Mouse (Mus musculus) heart, postnatal 25 days (tissue): ENCODE measurements around the gene Cacna1h. TPM values are rescaled to one million over a fixed set of nuclear protein-coding genes. Genes with fewer than 3 reads are reported as not detected.

Experiments used
- DNase-seq: peaks from one replicate; pipeline ENCODE4 v3.0.0; 2022; ENCODE audit warnings: low spot score
- intact Hi-C: fragments of 180-260 bp; cut with DNase I; formaldehyde crosslinking; loops from one replicate; pipeline ENCODE4 v1.15.1; 2025
- total RNA-seq, 2 experiments: library from RNA; stranded (reverse); gene quantifications; 2 replicates each; pipeline ENCODE4 v1.2.3; 2021

The Cacna1h gene
- total RNA-seq, 2 experiments from 2014 or later, result 6.9 to 7.3 TPM

- intact Hi-C loops, result no loop called here
Observed at GRCm38 (mm10) chr17:25450329-25450728, 16.7 kb upstream of the Cacna1h start.

GRCm38 (mm10) chr17:25447865-25448264 is 14.3 kb upstream of the Cacna1h start:
- DNase-seq, result no peak
- intact Hi-C loops, result no loop called here

More at GRCm38 (mm10) chr17:25450329-25450728, 16.7 kb upstream of the Cacna1h start:
- no peak for DNase-seq

- intact Hi-C loops, result no loop called here
- no peak for DNase-seq
Observed at GRCm38 (mm10) chr17:25445841-25446240, 12.3 kb upstream of the Cacna1h start.

DNA sequence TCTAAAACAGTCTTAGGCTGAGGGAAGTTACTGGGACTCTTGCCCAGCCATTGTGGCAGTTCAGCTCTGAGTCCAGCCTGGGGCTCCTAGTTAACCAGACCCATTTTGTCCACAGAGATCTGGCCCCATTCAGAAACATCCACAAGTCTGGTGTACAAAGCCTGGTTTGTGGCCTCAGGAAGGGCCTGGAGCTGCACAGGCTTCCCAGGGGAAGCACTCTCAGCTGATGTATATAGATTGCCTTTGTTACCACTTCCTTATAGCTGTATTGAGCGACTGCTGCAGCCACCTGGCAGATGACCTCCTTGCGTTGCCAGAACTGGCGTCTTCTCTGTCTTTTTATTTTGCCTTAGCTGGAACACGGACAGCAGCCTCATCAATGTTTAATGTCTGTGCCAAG is 11.5 kb upstream of the Cacna1h start:
- DNase-seq, result no peak
- intact Hi-C loops, result no loop called here

GRCm38 (mm10) chr17:25442889-25443288 is 9.3 kb upstream of the Cacna1h start:
- intact Hi-C loops, result no loop called here

GRCm38 (mm10) chr17:25441417-25441816 is 7.8 kb upstream of the Cacna1h start:
- DNase-seq, result no peak
- intact Hi-C loops, result no loop called here

More at GRCm38 (mm10) chr17:25442889-25443288, 9.3 kb upstream of the Cacna1h start:
- no peak for DNase-seq

- intact Hi-C loops, result no loop called here
- no peak for DNase-seq
Observed at GRCm38 (mm10) chr17:25433223-25433616, 363 bp downstream of the Cacna1h start.

GRCm38 (mm10) chr17:25432433-25433181 is 976 bp downstream of the Cacna1h start:
- intact Hi-C loops, result no loop called here
- DNase-seq, result no peak

DNA sequence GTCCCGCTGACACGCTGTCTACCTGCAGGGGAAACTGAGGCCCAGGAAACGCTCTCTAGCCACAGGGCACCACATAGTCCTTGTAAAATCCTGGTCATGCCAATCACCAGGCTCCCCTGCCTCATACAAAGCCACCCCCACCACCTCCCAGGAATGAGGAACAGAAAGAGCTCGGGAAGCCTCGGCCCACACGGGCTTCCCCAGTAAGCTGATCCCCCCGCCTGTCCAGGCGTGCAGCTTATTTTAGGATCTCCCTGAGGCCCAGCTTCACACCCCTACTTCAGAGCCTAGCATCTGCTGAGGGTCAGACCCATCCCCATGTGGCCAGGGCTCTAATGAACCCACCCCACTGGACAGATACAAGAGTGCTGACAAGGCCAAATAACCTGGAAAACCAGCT is 3.0 kb downstream of the Cacna1h start:
- intact Hi-C loops, result no loop called here
- no peak for DNase-seq

GRCm38 (mm10) chr17:25429886-25430285 is 3.7 kb downstream of the Cacna1h start:
- no peak for DNase-seq

DNA sequence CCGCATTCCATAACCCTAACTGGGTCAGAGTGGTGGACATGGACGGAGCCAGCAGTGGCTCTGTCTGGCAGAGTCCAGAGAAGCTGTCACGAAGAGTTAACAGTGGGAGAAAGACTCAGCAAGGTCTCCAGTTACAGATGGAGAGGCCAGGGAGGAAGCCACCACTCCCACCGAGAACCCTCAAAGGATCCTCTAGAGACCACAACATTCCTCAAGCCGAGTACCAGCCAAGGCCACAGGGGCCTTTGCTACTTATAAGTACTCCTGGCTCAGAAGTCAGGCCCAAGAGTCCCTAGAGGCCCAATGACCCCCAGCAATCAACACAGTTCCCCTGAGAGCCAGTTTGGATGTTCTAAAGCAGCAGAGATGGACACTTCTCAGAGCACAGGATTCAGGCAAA is 4.3 kb downstream of the Cacna1h start:
- intact Hi-C loops, result no loop called here
- DNase-seq, result no peak

More at GRCm38 (mm10) chr17:25429886-25430285, 3.7 kb downstream of the Cacna1h start:
- intact Hi-C loops, result no loop called here

DNA sequence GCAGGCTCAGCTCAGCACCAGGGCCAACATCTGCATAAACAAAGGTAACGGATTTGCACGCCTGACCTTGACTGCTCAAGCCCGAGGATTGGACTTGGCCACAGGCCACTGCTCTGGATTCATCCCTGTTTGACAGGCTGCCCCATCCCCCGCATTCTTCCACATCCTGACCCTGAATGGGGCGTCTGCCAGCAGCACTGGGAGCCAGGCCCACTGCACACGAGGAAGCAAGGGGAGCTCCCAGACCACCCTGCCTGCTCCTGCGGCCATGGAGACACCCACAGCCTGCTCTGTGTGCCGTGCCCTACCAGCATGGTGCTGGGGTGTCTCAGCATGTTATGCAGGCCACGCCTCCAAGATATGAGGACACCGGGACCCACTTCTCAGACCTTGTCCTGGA is 6.1 kb downstream of the Cacna1h start:
- intact Hi-C loops, result no loop called here
- DNase-seq, result no peak

- intact Hi-C loops, result no loop called here
- DNase-seq, result no peak
Observed at GRCm38 (mm10) chr17:25425996-25426395, 7.6 kb downstream of the Cacna1h start.

DNA sequence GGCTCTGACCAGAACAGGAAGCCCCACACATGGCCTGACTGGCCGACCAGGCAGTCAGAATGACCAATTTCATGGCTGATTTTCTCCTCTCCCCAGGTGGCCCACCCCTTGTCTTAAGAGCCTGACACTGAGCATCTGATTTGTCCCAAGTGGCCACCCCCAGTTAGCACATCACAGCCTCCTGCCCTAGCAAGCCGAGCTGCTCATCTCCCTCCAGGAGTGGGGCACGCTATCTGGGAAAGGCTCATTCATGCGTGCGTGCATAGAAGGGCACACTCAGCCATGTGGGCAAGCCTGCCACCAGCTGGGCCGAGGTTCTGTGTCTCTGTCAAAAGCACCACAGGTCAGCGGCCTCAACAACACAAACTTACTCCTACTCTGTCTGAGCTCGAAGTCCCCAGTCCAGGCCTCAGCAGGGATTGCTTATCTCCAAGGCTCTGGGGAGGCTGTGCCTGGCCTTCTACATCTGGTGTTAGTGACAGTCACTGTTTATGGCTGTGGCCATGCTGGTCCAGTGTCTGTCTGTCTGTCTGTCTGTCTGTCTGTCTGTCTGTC is 9.0 kb downstream of the Cacna1h start:
- intact Hi-C loops, result no loop called here
- no peak for DNase-seq

- DNase-seq, result no peak
- intact Hi-C loops, result no loop called here
Observed at GRCm38 (mm10) chr17:25420998-25421397, 12.6 kb downstream of the Cacna1h start.

DNA sequence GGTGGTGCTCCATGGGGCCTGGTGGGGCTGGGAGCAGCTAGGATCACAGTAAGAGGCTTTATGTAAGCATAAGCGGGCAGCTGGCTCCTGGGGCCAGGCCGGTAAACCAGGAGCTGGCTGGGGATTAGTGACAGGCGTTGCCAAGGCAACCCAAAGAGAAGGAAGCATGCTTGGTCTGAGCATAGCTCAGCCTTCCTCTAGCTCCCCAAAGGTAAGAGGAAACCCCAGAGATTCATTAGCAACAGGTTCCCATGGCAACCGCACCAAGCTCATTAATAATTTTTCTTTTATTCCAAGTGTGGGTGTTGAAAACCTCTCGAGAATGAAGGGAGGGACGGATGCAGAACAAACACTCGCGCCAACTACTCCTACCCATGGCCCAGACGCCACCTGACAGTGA is 14.7 kb downstream of the Cacna1h start:
- DNase-seq, result no peak
- intact Hi-C loops, result no loop called here

- DNase-seq, result no peak
- intact Hi-C loops, result no loop called here
Observed at GRCm38 (mm10) chr17:25417990-25418389, 15.6 kb downstream of the Cacna1h start.

GRCm38 (mm10) chr17:25416219-25416618 is 17.4 kb downstream of the Cacna1h start:
- no peak for DNase-seq
- intact Hi-C loops, result no loop called here

GRCm38 (mm10) chr17:25415421-25415913 is 18.1 kb downstream of the Cacna1h start:
- intact Hi-C loops, result no loop called here
- DNase-seq, result no peak

GRCm38 (mm10) chr17:25414917-25415316 is 18.7 kb downstream of the Cacna1h start:
- DNase-seq, result no peak
- intact Hi-C loops, result no loop called here

DNA sequence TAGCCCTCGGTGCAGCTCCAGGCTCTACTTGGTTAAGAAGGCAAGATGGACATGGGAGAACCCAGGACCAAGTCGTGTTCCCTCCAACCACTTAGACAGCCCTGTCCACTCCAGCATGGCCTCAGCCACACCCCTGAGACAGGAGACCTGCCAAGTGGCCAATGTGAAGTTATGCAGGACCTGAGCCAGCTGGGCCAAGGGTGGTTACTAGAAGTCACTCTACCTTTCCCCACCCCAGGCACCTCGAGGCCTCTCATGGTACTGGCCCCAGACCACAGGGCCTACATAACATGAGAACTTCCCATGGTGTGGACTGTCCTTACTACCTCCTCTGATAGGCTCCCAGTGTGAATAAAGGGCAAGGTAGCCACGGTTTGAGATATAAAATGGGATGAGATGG is 19.4 kb downstream of the Cacna1h start:
- intact Hi-C loops, result no loop called here
- no peak for DNase-seq

DNA sequence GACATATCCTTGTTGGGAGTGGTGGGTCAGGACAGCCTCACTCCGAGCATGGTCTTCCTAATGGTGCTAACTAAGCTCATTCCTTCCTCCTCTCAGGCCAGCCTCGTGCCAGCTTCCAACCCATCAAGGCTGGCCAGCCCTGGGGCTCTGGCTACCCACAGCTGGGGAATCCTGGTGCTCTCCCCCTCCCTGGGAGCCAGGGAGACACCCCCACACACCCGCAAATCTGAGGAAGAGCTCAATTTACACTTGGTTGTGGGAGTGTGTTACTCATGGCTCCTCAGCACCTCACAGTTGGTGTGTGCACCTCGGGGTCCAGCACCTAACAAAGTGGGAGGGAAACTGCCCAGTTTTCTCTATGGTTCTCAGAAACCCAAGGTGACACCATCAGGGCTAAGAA is 22.3 kb downstream of the Cacna1h start:
- no peak for DNase-seq
- intact Hi-C loops, result no loop called here
